Mouse (Mus musculus) midbrain, embryonic 15.5 days (tissue): Measurements from ENCODE around the gene Stat5a. TPM values are rescaled to one million over a fixed set of nuclear protein-coding genes. Genes with fewer than 3 reads are reported as not detected.

Experiments used
- ATAC-seq: fragments of 200-750 bp; cut with Nextera tagmentation; replicated peaks from 2 replicates; pipeline ENCODE4 v1.8.0; 2017; ENCODE audit warnings: moderate TSS enrichment
- H3K27ac ChIP-seq: fragments of 300-500 bp; sonication (generic); 2 replicates; pipeline ENCODE4 v1.5.1; 2015; ENCODE audit warnings: mild to moderate bottlenecking, inconsistent platforms
- H3K27me3 ChIP-seq: fragments of 300-500 bp; sonication (generic); replicated peaks from 2 replicates; pipeline ENCODE4 v1.6.1; 2015; ENCODE audit warnings: inconsistent platforms
- H3K36me3 ChIP-seq: fragments of 300-500 bp; sonication (generic); replicated peaks from 2 replicates; pipeline ENCODE4 v1.6.1; 2015; ENCODE audit warnings: inconsistent platforms
- H3K4me1 ChIP-seq: fragments of 300-500 bp; sonication (generic); 2 replicates; pipeline ENCODE4 v1.6.1; 2015; ENCODE audit warnings: inconsistent platforms
- H3K4me2 ChIP-seq: fragments of 300-500 bp; sonication (generic); 2 replicates; pipeline ENCODE4 v1.6.1; 2015; ENCODE audit warnings: inconsistent platforms, mild to moderate bottlenecking, moderate library complexity
- H3K4me3 ChIP-seq: fragments of 300-500 bp; sonication (generic); 2 replicates; pipeline ENCODE4 v1.5.1; 2015; ENCODE audit warnings: mild to moderate bottlenecking, inconsistent platforms
- H3K9ac ChIP-seq: fragments of 300-500 bp; sonication (generic); 2 replicates; pipeline ENCODE4 v1.6.1; 2015; ENCODE audit warnings: mild to moderate bottlenecking, inconsistent platforms
- H3K9me3 ChIP-seq: fragments of 300-500 bp; sonication (generic); 2 replicates; pipeline ENCODE4 v1.6.1; 2016; ENCODE audit warnings: inconsistent platforms
- WGBS: fragments of 180-500 bp; shearing (Covaris S2); methylation state at CpG from one replicate; pipeline ENCODE4 v1.1.7; 2015; ENCODE audit warnings: mixed read lengths; 5-methylcytosine and 5-hydroxymethylcytosine counted together
- polyA plus RNA-seq: library from polyadenylated mRNA; unstranded; fragments of >200 nt; fragmentation: Nextera tagmentation; extraction: Ambion mirVana; gene quantifications from 2 replicates; pipeline ENCODE4 v1.2.1, GENCODE M21; 2015

The Stat5a gene
- polyA plus RNA-seq = 1.7 and 2.3 TPM in 2 replicates

DNA sequence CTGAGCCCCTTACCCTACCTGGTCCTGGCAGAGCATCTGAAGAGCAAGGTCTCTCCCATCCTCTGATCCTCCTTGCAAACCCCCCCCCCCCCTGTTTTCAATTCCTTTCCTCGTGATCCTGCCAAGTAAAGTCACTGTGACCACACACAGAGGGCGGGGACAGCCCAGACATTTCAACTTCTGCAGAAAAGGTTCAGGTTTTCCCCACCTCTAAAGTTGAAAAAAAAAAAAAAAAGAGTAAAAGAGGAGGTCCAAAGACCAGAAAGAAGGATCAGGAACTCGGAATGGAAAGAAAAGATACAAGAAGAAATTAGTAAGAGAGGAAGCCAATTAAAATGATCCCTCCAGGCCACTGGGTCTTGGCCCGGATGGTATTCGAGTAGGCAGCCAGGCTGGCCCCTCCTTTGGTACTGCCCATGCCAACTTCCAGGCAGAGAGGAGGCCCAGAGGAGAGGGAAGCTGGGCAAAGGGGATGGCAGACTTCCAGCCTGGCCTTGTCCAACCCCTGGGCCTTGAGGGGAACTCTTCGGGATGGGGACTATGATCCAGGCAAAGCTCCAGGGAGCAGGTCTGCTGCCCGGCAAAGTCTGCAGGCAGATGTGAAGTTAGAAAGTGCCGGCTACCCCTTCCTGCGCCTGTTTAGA, at the start of gene Stat5a:
Stat5a (plus strand) TSS at position 417 of the 644 bp plus-strand sequence.
- Histone ChIP-seq H3K27me3 (peaks cover 28% of the 10 kb centered on the region), H3K4me2 (peak within 1 kb of the TSS; percentile 67), H3K4me1 (0 out of 2 replicates have a peak, but pooled peaks cover 5% of the 10 kb centered on the region), H3K9ac (peak within 1 kb of the TSS; percentile 49), H3K36me3 (no peaks in the 10 kb centered on the region), H3K27ac (no peak within 1 kb of the TSS), H3K4me3 (peak within 1 kb of the TSS; percentile 47), H3K9me3 (no peaks in the 10 kb centered on the region)
- WGBS = 56% methylated on average over 9 of the region's 9 CpGs
- ATAC-seq = no peak

GRCm38 (mm10) chr11:100810516-100810915, 48.6 kb upstream of the Stat5a start:
- H3K36me3 ChIP-seq = no peaks in the 10 kb centered on the region
- H3K4me3 ChIP-seq = no peak overlapping the region
- H3K9me3 ChIP-seq = no peaks in the 10 kb centered on the region
- no peaks in the 10 kb centered on the region for H3K4me1 ChIP-seq
- H3K27me3 ChIP-seq = no peaks in the 10 kb centered on the region
- 89% methylated on average over 9 of the region's 9 CpGs for WGBS
- H3K27ac ChIP-seq = no peak overlapping the region
- no peak overlapping the region for H3K4me2 ChIP-seq
- no peak for ATAC-seq
- H3K9ac ChIP-seq = no peak overlapping the region

DNA sequence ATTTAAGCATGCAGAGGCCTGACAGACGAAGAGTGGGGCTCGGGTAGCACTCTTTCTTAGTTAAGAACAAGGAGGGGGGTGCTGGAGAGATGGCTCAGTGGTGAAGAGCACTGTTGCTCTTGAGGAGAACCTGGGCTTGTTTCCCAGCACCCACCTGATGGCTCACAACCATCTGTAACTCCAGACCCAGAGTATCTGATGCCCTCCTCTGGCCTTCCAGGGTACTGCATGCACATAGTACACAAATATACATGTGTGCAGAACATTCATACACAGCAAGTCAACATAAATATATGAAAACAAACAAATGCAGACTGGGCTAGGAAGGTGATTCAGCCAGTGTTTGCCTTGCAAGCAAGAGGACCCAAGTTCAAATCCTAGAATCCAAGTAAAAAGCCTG, 48.0 kb upstream of the Stat5a start:
- Histone ChIP-seq H3K36me3 (no peaks in the 10 kb centered on the region), H3K9ac (no peak overlapping the region)
- WGBS = 94% methylated on average over 2 of the region's 2 CpGs

DNA sequence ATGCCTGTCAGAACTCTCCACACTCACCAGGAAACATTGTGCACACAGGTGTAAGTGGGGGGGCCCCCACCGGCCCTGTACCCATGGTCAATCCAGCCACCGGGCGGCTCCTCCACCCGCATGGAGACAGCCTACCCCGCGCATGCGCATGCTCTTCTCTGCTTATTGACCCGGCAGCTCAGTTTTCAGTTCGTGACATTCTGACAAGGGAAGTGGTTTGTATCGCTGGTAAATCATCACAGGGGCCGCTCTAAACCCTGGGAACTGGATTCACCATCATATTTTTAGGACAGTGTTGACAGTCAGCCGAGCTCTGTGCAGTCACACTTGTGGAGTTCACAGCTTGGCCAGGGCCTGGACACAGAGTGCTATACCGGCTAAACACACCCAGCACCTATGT, 44.7 kb upstream of the Stat5a start:
- Histone ChIP-seq H3K4me2 (no peak overlapping the region), H3K4me3 (no peak overlapping the region), H3K9ac (no peak overlapping the region), H3K27ac (no peak overlapping the region), H3K9me3 (no peaks in the 10 kb centered on the region), H3K4me1 (no peaks in the 10 kb centered on the region), H3K27me3 (no peaks in the 10 kb centered on the region), H3K36me3 (no peaks in the 10 kb centered on the region)
- 71% methylated on average over 13 of the region's 13 CpGs for WGBS
- ATAC-seq = no peak

More for the DNA sequence above, 48.0 kb upstream of the Stat5a start:
- Histone ChIP-seq H3K27ac (no peak overlapping the region), H3K27me3 (no peaks in the 10 kb centered on the region), H3K4me1 (no peaks in the 10 kb centered on the region), H3K4me2 (no peak overlapping the region), H3K9me3 (no peaks in the 10 kb centered on the region), H3K4me3 (no peak overlapping the region)
- no peak for ATAC-seq

DNA sequence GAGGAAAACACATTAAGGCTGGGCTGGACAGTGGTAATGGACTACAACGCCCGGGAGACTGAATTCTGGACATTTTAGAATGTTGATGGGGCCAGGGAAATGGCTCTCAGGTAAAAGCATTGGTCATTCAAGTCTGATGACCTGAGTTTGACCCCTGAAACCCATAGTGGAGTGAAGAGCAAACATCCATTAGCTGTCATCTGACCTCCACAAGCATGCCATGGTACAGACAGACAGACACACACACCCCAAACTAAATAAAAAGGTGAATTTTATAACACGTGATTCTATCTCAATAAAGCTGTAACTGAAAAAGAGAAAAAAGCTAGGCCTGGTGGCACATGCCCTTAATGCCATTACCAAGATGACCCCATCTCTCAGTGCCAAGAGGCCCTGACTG, 42.8 kb upstream of the Stat5a start:
- no peak overlapping the region for H3K4me2 ChIP-seq
- WGBS = 93% methylated on average over 3 of the region's 3 CpGs
- H3K9me3 ChIP-seq = no peaks in the 10 kb centered on the region
- H3K4me3 ChIP-seq = no peak overlapping the region
- no peaks in the 10 kb centered on the region for H3K27me3 ChIP-seq
- ATAC-seq = no peak
- no peak overlapping the region for H3K27ac ChIP-seq
- H3K9ac ChIP-seq = no peak overlapping the region
- no peaks in the 10 kb centered on the region for H3K36me3 ChIP-seq
- H3K4me1 ChIP-seq = no peaks in the 10 kb centered on the region

DNA sequence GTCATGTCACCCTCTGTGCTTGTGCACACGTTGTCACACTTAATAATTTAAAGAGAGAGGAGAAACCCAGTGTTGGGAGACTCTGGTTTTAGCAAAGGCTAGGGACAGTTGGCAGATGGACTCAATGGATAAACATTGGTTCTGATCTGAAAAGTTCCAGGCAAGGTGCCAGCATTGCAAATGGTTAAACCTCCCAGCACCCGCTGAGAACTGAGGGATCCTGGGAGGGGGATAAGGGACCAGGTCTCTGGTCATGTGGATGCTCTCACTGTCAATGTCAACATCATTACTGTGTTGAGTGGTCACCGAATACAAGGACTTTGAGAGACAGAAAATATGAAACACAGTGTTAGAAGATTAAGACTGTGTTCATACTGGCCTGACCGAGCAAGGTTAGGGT, 42.4 kb upstream of the Stat5a start:
- 71% methylated on average over 4 of the region's 4 CpGs for WGBS
- no peak overlapping the region for H3K9ac ChIP-seq
- H3K4me3 ChIP-seq = no peak overlapping the region
- no peaks in the 10 kb centered on the region for H3K27me3 ChIP-seq
- H3K27ac ChIP-seq = no peak overlapping the region
- no peak for ATAC-seq
- no peaks in the 10 kb centered on the region for H3K4me1 ChIP-seq
- H3K4me2 ChIP-seq = no peak overlapping the region
- H3K36me3 ChIP-seq = no peaks in the 10 kb centered on the region
- no peaks in the 10 kb centered on the region for H3K9me3 ChIP-seq

- Histone ChIP-seq H3K36me3 (no peaks in the 10 kb centered on the region), H3K27me3 (no peaks in the 10 kb centered on the region), H3K9ac (no peak overlapping the region), H3K27ac (no peak overlapping the region), H3K4me3 (no peak overlapping the region), H3K4me2 (no peak overlapping the region), H3K4me1 (no peaks in the 10 kb centered on the region), H3K9me3 (no peaks in the 10 kb centered on the region)
- 83% methylated on average over 9 of the region's 9 CpGs for WGBS
- no peak for ATAC-seq
Measured at GRCm38 (mm10) chr11:100817311-100817710, 41.8 kb upstream of the Stat5a start.

- ATAC-seq = no peak
- H3K9ac ChIP-seq = no peak overlapping the region
- no peak overlapping the region for H3K4me2 ChIP-seq
- no peaks in the 10 kb centered on the region for H3K27me3 ChIP-seq
- WGBS = 93% methylated on average over 15 of the region's 15 CpGs
- no peaks in the 10 kb centered on the region for H3K9me3 ChIP-seq
- H3K27ac ChIP-seq = no peak overlapping the region
- H3K36me3 ChIP-seq = no peaks in the 10 kb centered on the region
- H3K4me3 ChIP-seq = no peak overlapping the region
- H3K4me1 ChIP-seq = no peaks in the 10 kb centered on the region
Measured at GRCm38 (mm10) chr11:100818359-100819012, 40.7 kb upstream of the Stat5a start.

- Histone ChIP-seq H3K9me3 (no peaks in the 10 kb centered on the region), H3K27me3 (no peaks in the 10 kb centered on the region), H3K36me3 (no peaks in the 10 kb centered on the region), H3K4me2 (no peak overlapping the region), H3K4me3 (no peak overlapping the region), H3K4me1 (no peaks in the 10 kb centered on the region), H3K9ac (no peak overlapping the region), H3K27ac (no peak overlapping the region)
- 78% methylated on average over 8 of the region's 8 CpGs for WGBS
- no peak for ATAC-seq
Measured at GRCm38 (mm10) chr11:100819048-100819447, 40.1 kb upstream of the Stat5a start.

- H3K9me3 ChIP-seq = no peaks in the 10 kb centered on the region
- H3K27ac ChIP-seq = no peak overlapping the region
- ATAC-seq = no peak
- H3K36me3 ChIP-seq = no peaks in the 10 kb centered on the region
- no peaks in the 10 kb centered on the region for H3K4me1 ChIP-seq
- H3K4me3 ChIP-seq = no peak overlapping the region
- no peaks in the 10 kb centered on the region for H3K27me3 ChIP-seq
- no peak overlapping the region for H3K9ac ChIP-seq
- WGBS = 93% methylated on average over 16 of the region's 16 CpGs
- H3K4me2 ChIP-seq = no peak overlapping the region
Measured at GRCm38 (mm10) chr11:100819626-100820025, 39.5 kb upstream of the Stat5a start.

DNA sequence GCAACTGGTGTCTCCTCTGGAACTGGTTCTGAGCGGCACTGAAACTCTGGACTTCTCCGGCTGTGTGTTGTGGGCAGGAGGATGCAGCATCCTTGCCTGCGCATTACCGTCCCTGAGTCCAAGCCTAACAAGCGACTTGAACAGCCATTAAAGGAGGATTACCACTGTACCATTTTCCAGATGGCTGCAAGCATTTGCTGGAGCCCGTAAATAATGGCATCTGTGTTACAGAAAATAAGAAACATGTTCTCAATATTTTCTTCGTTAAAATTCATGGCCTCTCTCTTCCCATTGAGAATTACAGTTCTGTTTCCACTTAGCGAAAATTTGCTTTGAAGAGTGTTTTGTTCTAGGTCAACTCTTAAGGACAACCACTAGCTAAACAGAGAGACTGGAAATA, 39.1 kb upstream of the Stat5a start:
- no peaks in the 10 kb centered on the region for H3K27me3 ChIP-seq
- H3K27ac ChIP-seq = no peak overlapping the region
- no peak overlapping the region for H3K9ac ChIP-seq
- ATAC-seq = no peak
- WGBS = 80% methylated on average over 8 of the region's 8 CpGs
- no peaks in the 10 kb centered on the region for H3K4me1 ChIP-seq
- no peaks in the 10 kb centered on the region for H3K9me3 ChIP-seq
- no peaks in the 10 kb centered on the region for H3K36me3 ChIP-seq
- no peak overlapping the region for H3K4me3 ChIP-seq
- no peak overlapping the region for H3K4me2 ChIP-seq

- Histone ChIP-seq H3K27ac (no peak overlapping the region), H3K4me1 (no peaks in the 10 kb centered on the region), H3K4me3 (no peak overlapping the region), H3K9ac (no peak overlapping the region), H3K4me2 (no peak overlapping the region), H3K27me3 (no peaks in the 10 kb centered on the region), H3K36me3 (no peaks in the 10 kb centered on the region), H3K9me3 (no peaks in the 10 kb centered on the region)
- WGBS = 91% methylated on average over 13 of the region's 13 CpGs
- no peak for ATAC-seq
Measured at GRCm38 (mm10) chr11:100821605-100822220, 37.4 kb upstream of the Stat5a start.

DNA sequence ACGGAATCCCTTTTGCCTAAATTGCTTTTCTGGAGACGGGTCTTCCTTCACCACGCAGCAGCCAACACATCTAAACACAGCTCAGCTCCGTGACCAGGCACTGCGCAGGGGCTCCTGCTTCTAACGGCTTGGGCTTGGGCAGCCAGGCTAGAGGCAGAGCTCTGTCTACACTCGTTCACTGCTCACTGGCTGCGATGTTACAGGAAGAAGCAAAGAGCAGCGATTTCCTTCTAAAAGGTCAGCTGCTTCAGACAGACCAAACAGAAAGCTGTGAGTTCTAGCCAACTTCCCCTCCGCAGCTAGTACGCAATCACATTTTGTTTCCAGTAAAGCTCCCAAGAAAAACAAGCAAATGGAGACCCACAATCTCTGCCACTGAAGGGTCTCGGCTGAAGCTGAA, 36.8 kb upstream of the Stat5a start:
- Histone ChIP-seq H3K36me3 (no peaks in the 10 kb centered on the region), H3K4me3 (no peak overlapping the region), H3K4me1 (no peaks in the 10 kb centered on the region), H3K4me2 (no peak overlapping the region), H3K9me3 (no peaks in the 10 kb centered on the region), H3K27ac (no peak overlapping the region), H3K9ac (no peak overlapping the region), H3K27me3 (no peaks in the 10 kb centered on the region)
- WGBS = 78% methylated on average over 12 of the region's 12 CpGs
- no peak for ATAC-seq
